Mouse (Mus musculus): ENCODE results near the gene Zfyve26.

- no peak for TF ChIP-seq CTCF (IDR thresholded peaks at IDR 0.05; ENCODE audit: low read depth, low read length)
- TF ChIP-seq POLR2A (IDR thresholded peaks at IDR 0.05; ENCODE audit: extremely low read depth, insufficient read depth, low read length) = no peak
Observed at GRCm38 (mm10) chr12:79241985-79242384, 54.1 kb downstream of the Zfyve26 start.
